15 mouse cellular contexts compared by ENCODE assay signal in genomic region chr2:52777839-52778238, GRCm38 (mm10). TPM values are rescaled to one million over a fixed set of nuclear protein-coding genes. Genes with fewer than 3 reads are reported as not detected.
DNase-seq lines count a peak whose midpoint lies in the region; ATAC-seq and TF ChIP-seq lines count a peak whose summit lies in the region.
"Had no signal": no experiment of that assay in that cellular context is flagged by ENCODE, and none has a peak within 500 bp of the region (broad histone marks: within the 10 kb centered on the region; RNA-seq: fewer than 3 reads in every experiment).

No protein-coding gene starts in this region.

- peak; percentile 64 for ATAC-seq in hindbrain, postnatal 0 days
- no peak for ATAC-seq in hindbrain, embryonic 13.5 days (ENCODE audit: low FRiP score)
- peak; percentile 65 for ATAC-seq in midbrain, embryonic 15.5 days (replicated peaks)
- ATAC-seq: intestine, embryonic 15.5 days; liver, postnatal 0 days had no signal

- H3K36me3 ChIP-seq in hindbrain, postnatal 0 days (ENCODE audit: insufficient read depth, low read length): no peaks in the 10 kb centered on the region
- no peaks in the 10 kb centered on the region for H3K36me3 ChIP-seq in hindbrain, embryonic 13.5 days
- no peaks in the 10 kb centered on the region for H3K36me3 ChIP-seq in midbrain, embryonic 15.5 days (replicated peaks)
- no peaks in the 10 kb centered on the region for H3K36me3 ChIP-seq in limb, embryonic 10.5 days
- H3K36me3 ChIP-seq: embryonic facial prominence, embryonic 15.5 days; intestine, embryonic 15.5 days; limb, embryonic 13.5 days had no signal

- 30% methylated on average over 2 of the region's 2 CpGs for WGBS in hindbrain, postnatal 0 days
- WGBS in hindbrain, embryonic 13.5 days: 79% methylated on average over 2 of the region's 2 CpGs
- WGBS in midbrain, embryonic 15.5 days: 57% methylated on average over 2 of the region's 2 CpGs
- WGBS in limb, embryonic 10.5 days: 79% methylated on average over 2 of the region's 2 CpGs

- DNase-seq in cerebellum, postnatal 10 days: peak; percentile 84 to 85
- DNase-seq in cerebellum, adult 11 months: no peak
- DNase-seq in hindbrain, postnatal 0 days (ENCODE audit: low spot score): peak; percentile 72
- peak; percentile 27 for DNase-seq in ovary, postnatal 36 days (ENCODE audit: low spot score)
- no peak for DNase-seq in ovary, postnatal 10 days (ENCODE audit: low spot score)
- no peak for DNase-seq in limb, embryonic 10.5 days (ENCODE audit: low spot score)
- DNase-seq: liver, postnatal 0 days; thymus, postnatal 36 days had no signal

- no peak overlapping the region for H3K9ac ChIP-seq in hindbrain, postnatal 0 days (replicated peaks; ENCODE audit: low read length)
- H3K9ac ChIP-seq in hindbrain, embryonic 13.5 days: no peak overlapping the region
- H3K9ac ChIP-seq in midbrain, embryonic 15.5 days: no peak overlapping the region
- H3K9ac ChIP-seq: embryonic facial prominence, embryonic 15.5 days; intestine, embryonic 15.5 days; limb, embryonic 13.5 days; liver, postnatal 0 days had no signal

- no peak for TF ChIP-seq CTCF in hindbrain, postnatal 0 days (IDR thresholded peaks at IDR 0.05; ENCODE audit: low read depth)

- no peak overlapping the region for H3K27ac ChIP-seq in hindbrain, postnatal 0 days
- H3K27ac ChIP-seq in hindbrain, embryonic 13.5 days: no peak overlapping the region
- H3K27ac ChIP-seq in midbrain, embryonic 15.5 days: no peak overlapping the region
- no peak overlapping the region for H3K27ac ChIP-seq in limb, embryonic 10.5 days
- H3K27ac ChIP-seq: embryonic facial prominence, embryonic 15.5 days; intestine, embryonic 15.5 days; limb, embryonic 13.5 days; stomach, postnatal 0 days had no signal

- H3K27me3 ChIP-seq in hindbrain, postnatal 0 days (ENCODE audit: insufficient read depth, low read length): no peaks in the 10 kb centered on the region
- no peaks in the 10 kb centered on the region for H3K27me3 ChIP-seq in hindbrain, embryonic 13.5 days
- no peaks in the 10 kb centered on the region for H3K27me3 ChIP-seq in midbrain, embryonic 15.5 days (replicated peaks)
- H3K27me3 ChIP-seq in limb, embryonic 10.5 days (ENCODE audit: low read depth, poor library complexity, severe bottlenecking): no peaks in the 10 kb centered on the region
- H3K27me3 ChIP-seq: embryonic facial prominence, embryonic 15.5 days; intestine, embryonic 15.5 days; limb, embryonic 13.5 days had no signal

- no peaks in the 10 kb centered on the region for H3K9me3 ChIP-seq in hindbrain, postnatal 0 days (ENCODE audit: low read length)
- H3K9me3 ChIP-seq in hindbrain, embryonic 13.5 days: no peaks in the 10 kb centered on the region
- H3K9me3 ChIP-seq in midbrain, embryonic 15.5 days: no peaks in the 10 kb centered on the region
- no peaks in the 10 kb centered on the region for H3K9me3 ChIP-seq in limb, embryonic 10.5 days (replicated peaks)
- H3K9me3 ChIP-seq: embryonic facial prominence, embryonic 15.5 days; intestine, embryonic 15.5 days; limb, embryonic 13.5 days had no signal

- H3K4me1 ChIP-seq in hindbrain, postnatal 0 days (ENCODE audit: insufficient read depth, low read length): no peaks in the 10 kb centered on the region
- no peaks in the 10 kb centered on the region; the same call in 1 of the 2 replicates for H3K4me1 ChIP-seq in hindbrain, embryonic 13.5 days (replicated peaks)
- no peaks in the 10 kb centered on the region for H3K4me1 ChIP-seq in midbrain, embryonic 15.5 days
- H3K4me1 ChIP-seq in limb, embryonic 10.5 days: no peaks in the 10 kb centered on the region
- H3K4me1 ChIP-seq: intestine, embryonic 15.5 days had no signal

- no peak overlapping the region for H3K4me3 ChIP-seq in hindbrain, postnatal 0 days (ENCODE audit: low read length)
- H3K4me3 ChIP-seq in hindbrain, embryonic 13.5 days: no peak overlapping the region
- no peak overlapping the region for H3K4me3 ChIP-seq in midbrain, embryonic 15.5 days
- no peak overlapping the region for H3K4me3 ChIP-seq in limb, embryonic 10.5 days
- H3K4me3 ChIP-seq: embryonic facial prominence, embryonic 15.5 days; intestine, embryonic 15.5 days; limb, embryonic 13.5 days; myocyte had no signal

- no peak overlapping the region for H3K4me2 ChIP-seq in hindbrain, postnatal 0 days (ENCODE audit: low read depth, low read length)
- H3K4me2 ChIP-seq in hindbrain, embryonic 13.5 days: no peak overlapping the region
- H3K4me2 ChIP-seq in midbrain, embryonic 15.5 days: no peak overlapping the region
- H3K4me2 ChIP-seq: embryonic facial prominence, embryonic 15.5 days; intestine, embryonic 15.5 days; limb, embryonic 13.5 days had no signal

RNA-seq across cellular contexts. Expression of gene Stam2, which starts 35.8 kb away (rescaled TPM):
- 21.2 and 21.9 TPM in 2 replicates for total RNA-seq in hindbrain, postnatal 0 days (2014; rRNA removed)
- 25.5 and 27.5 TPM in 2 replicates for polyA plus RNA-seq in hindbrain, postnatal 0 days (2015; fragmentation: Nextera tagmentation; extraction: Ambion mirVana)
- 40.9 and 42.0 TPM in 2 replicates for polyA plus RNA-seq in hindbrain, embryonic 13.5 days (2015; fragmentation: Nextera tagmentation; extraction: Ambion mirVana)
- 38.1 and 39.0 TPM in 2 replicates for polyA plus RNA-seq in midbrain, embryonic 15.5 days (2015; fragmentation: Nextera tagmentation; extraction: Ambion mirVana)
- 28.1 and 29.8 TPM in 2 replicates for polyA plus RNA-seq in limb, embryonic 10.5 days (2016; fragmentation: Nextera tagmentation; extraction: Ambion mirVana)

Comparison
In these comparisons a context has a peak if more than half of its experiments do, and no peak if none do; other contexts are left out.
1. DNase-seq: peak in cerebellum, postnatal 10 days (2 of 2), hindbrain, postnatal 0 days (single experiment) and ovary, postnatal 36 days (single experiment); none in cerebellum, adult 11 months (single experiment), ovary, postnatal 10 days (single experiment) and limb, embryonic 10.5 days (single experiment).